Mouse (Mus musculus): Measurements from ENCODE around the gene Slfnl1.

Slfnl1 gene

DNA sequence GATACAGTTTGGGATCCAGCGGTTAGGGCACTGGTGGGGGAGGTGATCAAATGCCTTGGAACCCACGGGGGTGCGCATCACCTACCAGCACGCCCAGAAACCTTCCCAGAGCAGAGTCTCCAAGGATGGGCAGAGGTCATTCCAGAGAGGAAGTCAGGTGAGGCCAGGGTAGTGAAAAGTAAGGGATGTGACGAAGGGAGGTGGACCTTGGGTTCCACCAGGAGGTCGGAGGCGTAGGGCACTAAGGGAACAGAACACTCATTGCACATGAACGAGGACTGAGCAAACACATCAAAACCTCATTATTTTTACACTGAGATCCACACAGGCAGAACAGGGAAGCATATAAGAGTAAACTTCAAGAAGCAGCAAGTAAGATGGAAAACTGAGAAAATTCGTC is 49.7 kb downstream of the Slfnl1 start:
- no peak for DNase-seq (ENCODE audit: low read depth, low spot score)
